Mouse (Mus musculus): ENCODE results near the gene Pcnx2.

Pcnx2 gene

GRCm38 (mm10) chr8:125897868-125898788 is at the start of gene Pcnx2:
TSS of gene Pcnx2 (minus strand) at chr8:125898317.
- no peak for DNase-seq (ENCODE audit: low spot score)

- no peak for DNase-seq (ENCODE audit: low spot score)
These were observed 46.4 kb upstream of the Pcnx2 start for GRCm38 (mm10) chr8:125944511-125944910.

GRCm38 (mm10) chr8:125935649-125936048 is 37.5 kb upstream of the Pcnx2 start:
- DNase-seq (ENCODE audit: low spot score): peak; percentile 39

- DNase-seq (ENCODE audit: low spot score): no peak
These were observed 33.7 kb upstream of the Pcnx2 start for GRCm38 (mm10) chr8:125931822-125932221.

- no peak for DNase-seq (ENCODE audit: low spot score)
These were observed 32.3 kb upstream of the Pcnx2 start for GRCm38 (mm10) chr8:125930276-125931046.

- DNase-seq (ENCODE audit: low spot score): no peak
These were observed 28.5 kb upstream of the Pcnx2 start for GRCm38 (mm10) chr8:125926636-125927035.

GRCm38 (mm10) chr8:125922333-125922732 is 24.2 kb upstream of the Pcnx2 start:
- no peak for DNase-seq (ENCODE audit: low spot score)

GRCm38 (mm10) chr8:125920761-125921160 is 22.6 kb upstream of the Pcnx2 start:
- no peak for DNase-seq (ENCODE audit: low spot score)

GRCm38 (mm10) chr8:125920281-125920680 is 22.2 kb upstream of the Pcnx2 start:
- DNase-seq (ENCODE audit: low spot score): no peak

GRCm38 (mm10) chr8:125919560-125919959 is 21.4 kb upstream of the Pcnx2 start:
- DNase-seq (ENCODE audit: low spot score): no peak

- no peak for DNase-seq (ENCODE audit: low spot score)
These were observed 20.6 kb upstream of the Pcnx2 start for GRCm38 (mm10) chr8:125918719-125919118.

- no peak for DNase-seq (ENCODE audit: low spot score)
These were observed 18.9 kb upstream of the Pcnx2 start for GRCm38 (mm10) chr8:125917013-125917412.

GRCm38 (mm10) chr8:125914386-125914785 is 16.3 kb upstream of the Pcnx2 start:
- no peak for DNase-seq (ENCODE audit: low spot score)

- DNase-seq (ENCODE audit: low spot score): no peak
These were observed 15.1 kb upstream of the Pcnx2 start for GRCm38 (mm10) chr8:125913206-125913605.

GRCm38 (mm10) chr8:125911229-125911580 is 13.1 kb upstream of the Pcnx2 start:
- no peak for DNase-seq (ENCODE audit: low spot score)

- DNase-seq (ENCODE audit: low spot score): no peak
These were observed 12.5 kb upstream of the Pcnx2 start, which contains the start of gene Map3k21 for GRCm38 (mm10) chr8:125910365-125911228. TSS of gene Map3k21 (plus strand) at chr8:125910450.

GRCm38 (mm10) chr8:125909661-125910364 is 11.7 kb upstream of the Pcnx2 start:
- DNase-seq (ENCODE audit: low spot score): peak; percentile 58

GRCm38 (mm10) chr8:125907311-125907710 is 9.2 kb upstream of the Pcnx2 start:
- no peak for DNase-seq (ENCODE audit: low spot score)

- no peak for DNase-seq (ENCODE audit: low spot score)
These were observed 7.2 kb upstream of the Pcnx2 start for GRCm38 (mm10) chr8:125905341-125905740.

- no peak for DNase-seq (ENCODE audit: low spot score)
These were observed 4.4 kb upstream of the Pcnx2 start for GRCm38 (mm10) chr8:125902521-125902920.

- no peak for DNase-seq (ENCODE audit: low spot score)
These were observed 3.0 kb upstream of the Pcnx2 start for GRCm38 (mm10) chr8:125901167-125901566.

All from ovary, postnatal 14 days (tissue).